Mouse (Mus musculus) heart, postnatal 0 days (tissue): ENCODE measurements around the gene Papln. TPM values are rescaled to one million over a fixed set of nuclear protein-coding genes. Genes with fewer than 3 reads are reported as not detected.

Source experiments
- ATAC-seq: fragments of 200-750 bp; cut with Nextera tagmentation; 2 replicates; pipeline ENCODE4 v1.8.0; 2017; ENCODE audit warnings: low read depth, moderate number of reproducible peaks, moderate library complexity; ENCODE audit not compliant: insufficient read depth
- DNase-seq: peaks from one replicate; pipeline ENCODE4 v3.0.0-alpha.2; 2016; ENCODE audit warnings: low spot score
- H3K27ac ChIP-seq: fragments of 300-500 bp; sonication (generic); 2 replicates; pipeline ENCODE4 v1.5.1; 2014; ENCODE audit warnings: low read depth, mild to moderate bottlenecking
- H3K27me3 ChIP-seq: fragments of 300-500 bp; sonication (generic); 2 replicates; pipeline ENCODE4 v1.6.1; 2014; ENCODE audit warnings: low read length, mixed read lengths; ENCODE audit not compliant: control insufficient read depth, insufficient read depth
- H3K36me3 ChIP-seq: fragments of 300-500 bp; sonication (generic); replicated peaks from 2 replicates; pipeline ENCODE4 v1.6.1; 2014; ENCODE audit warnings: low read length, mixed read lengths; ENCODE audit not compliant: control insufficient read depth, insufficient read depth
- H3K4me1 ChIP-seq: fragments of 300-500 bp; sonication (generic); 2 replicates; pipeline ENCODE4 v1.6.1; 2014; ENCODE audit warnings: antibody characterized with exemption; ENCODE audit not compliant: control insufficient read depth, insufficient read depth
- H3K4me2 ChIP-seq: fragments of 300-500 bp; sonication (generic); 2 replicates; pipeline ENCODE4 v1.6.1; 2014; ENCODE audit warnings: low read depth, mild to moderate bottlenecking, low read length, moderate library complexity
- H3K4me3 ChIP-seq: fragments of 300-500 bp; sonication (generic); 2 replicates; pipeline ENCODE4 v1.5.1; 2014; ENCODE audit warnings: low read depth, low read length
- H3K9ac ChIP-seq: fragments of 300-500 bp; sonication (generic); replicated peaks from 2 replicates; pipeline ENCODE4 v1.6.1; 2014; ENCODE audit warnings: low read depth, low read length, mixed read lengths
- H3K9me3 ChIP-seq: fragments of 300-500 bp; sonication (generic); replicated peaks from 2 replicates; pipeline ENCODE4 v1.6.1; 2016; ENCODE audit warnings: low read length; ENCODE audit not compliant: control insufficient read depth
- CTCF ChIP-seq: IDR thresholded peaks from 2 replicates; pipeline ENCODE4 v1.5.1; 2016; ENCODE audit warnings: antibody characterized with exemption, control low read depth, low read depth
- EP300 ChIP-seq: IDR thresholded peaks from 2 replicates; pipeline ENCODE4 v1.6.1; 2016; ENCODE audit warnings: antibody characterized with exemption, low read depth
- WGBS: fragments of 180-500 bp; shearing (Covaris S2); extraction: QIAGEN DNeasy Blood & Tissue Kit; methylation state at CpG from one replicate; pipeline ENCODE4 v1.1.7; 2014; 5-methylcytosine and 5-hydroxymethylcytosine counted together
- polyA plus RNA-seq: library from polyadenylated mRNA; unstranded; fragments of >200 nt; fragmentation: Nextera tagmentation; extraction: Ambion mirVana; gene quantifications from 2 replicates; pipeline ENCODE4 v1.2.1, GENCODE M21; 2015
- total RNA-seq: library from RNA; depleted of rRNA; stranded (reverse); fragments of >200 nt; gene quantifications from 2 replicates; pipeline ENCODE4 v1.2.3, GENCODE M21; 2014; ENCODE audit warnings: low replicate concordance

The Papln gene
- total and polyA plus RNA-seq, 2 experiments from 2014 or later, result 1.4 to 13.1 TPM

DNA sequence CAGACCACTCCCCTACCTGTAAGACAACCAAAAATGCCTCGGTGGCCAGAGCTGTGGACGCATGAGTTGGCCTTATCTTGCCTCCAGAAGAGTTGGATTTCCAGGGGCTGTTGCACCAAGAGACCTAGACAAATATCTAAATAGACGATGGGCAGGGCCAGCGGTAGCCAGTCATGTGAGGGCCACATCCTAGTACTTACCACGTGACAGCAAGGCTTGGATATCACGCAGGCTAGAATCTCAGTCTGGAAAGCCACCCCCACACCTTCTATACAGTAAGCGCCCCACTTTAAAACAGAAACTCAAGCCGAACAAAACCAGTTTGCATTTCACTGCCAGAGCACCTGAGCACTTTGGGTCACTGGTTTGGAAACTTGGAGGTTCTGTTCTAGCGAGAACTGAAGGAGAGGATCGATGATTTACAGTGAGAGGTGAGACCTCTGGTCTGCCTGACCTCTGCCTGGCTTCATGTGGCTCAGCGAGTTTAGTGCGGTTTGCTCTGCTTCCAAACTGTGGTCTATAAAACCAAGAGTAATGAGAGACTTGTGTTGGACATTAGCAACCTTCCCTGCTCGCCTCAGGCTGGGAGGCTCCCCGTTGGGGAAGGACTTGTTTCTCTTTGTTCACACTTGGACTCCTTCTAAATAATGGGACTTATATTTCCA, 4.9 kb downstream of the Papln start:
- H3K9ac ChIP-seq, result no peak overlapping the region
- no peak overlapping the region for H3K4me3 ChIP-seq
- DNase-seq, result no peak
- no peak overlapping the region for H3K4me2 ChIP-seq
- TF ChIP-seq CTCF (no peak), EP300 (no peak)
- no peaks in the 10 kb centered on the region for H3K36me3 ChIP-seq
- peaks cover 7% of the 10 kb centered on the region for H3K4me1 ChIP-seq
- 0 out of 2 replicates have a peak, but pooled peaks cover 7% of the 10 kb centered on the region for H3K27me3 ChIP-seq
- no peak overlapping the region for H3K27ac ChIP-seq
- no peaks in the 10 kb centered on the region for H3K9me3 ChIP-seq
- ATAC-seq, result no peak
- 79% methylated on average over 14 of the region's 14 CpGs for WGBS

DNA sequence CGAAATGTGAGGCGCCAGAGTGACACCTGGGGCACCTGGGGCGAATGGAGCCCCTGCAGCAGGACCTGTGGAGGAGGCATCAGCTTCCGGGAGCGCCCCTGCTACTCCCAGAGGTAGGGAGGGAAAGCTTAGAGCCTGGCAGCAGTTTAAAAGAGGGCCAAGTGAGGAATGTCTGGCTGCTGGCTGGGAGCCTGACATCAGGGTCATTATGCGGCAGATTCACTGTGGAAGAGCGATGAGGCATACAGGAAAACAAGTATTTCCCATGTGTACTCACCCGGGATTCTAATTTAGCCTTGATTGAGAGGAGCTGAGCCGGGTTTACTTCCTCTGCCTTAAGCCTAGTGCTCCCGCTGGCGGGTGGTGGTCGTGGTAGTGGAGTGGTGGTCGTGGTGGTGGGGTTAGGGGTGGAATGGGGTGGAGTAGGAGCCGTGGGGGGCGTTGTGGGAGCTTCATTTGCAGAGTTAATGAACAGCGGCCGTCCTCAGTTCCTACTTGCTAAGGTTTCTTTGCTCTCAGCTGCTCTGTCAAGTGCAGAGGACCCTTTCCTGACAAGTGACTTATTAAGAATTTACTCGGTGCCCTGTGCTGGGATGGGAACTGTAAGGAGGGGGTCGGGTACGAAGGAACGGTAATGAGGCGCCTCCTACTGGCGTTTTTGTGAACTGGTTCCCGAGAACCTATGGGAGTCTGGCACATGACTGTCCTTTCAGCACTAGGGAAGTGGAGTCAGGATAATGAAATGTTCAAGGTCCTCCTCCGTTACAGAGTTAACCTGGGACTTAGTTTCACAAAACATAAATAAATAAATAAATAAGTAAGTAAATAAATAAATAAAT, 7.2 kb downstream of the Papln start:
- no peaks in the 10 kb centered on the region for H3K9me3 ChIP-seq
- WGBS, result 6% methylated on average over 25 of the region's 25 CpGs
- H3K4me3 ChIP-seq, result 0 out of 2 replicates have a peak overlapping the region, but pooled peaks have one; percentile 0
- peak; percentile 73 for ATAC-seq
- H3K4me1 ChIP-seq, result peaks cover 7% of the 10 kb centered on the region
- no peaks in the 10 kb centered on the region for H3K36me3 ChIP-seq
- peak; percentile 63 for DNase-seq
- no peaks in the 10 kb centered on the region for H3K27me3 ChIP-seq
- peak overlapping the region; percentile 48 for H3K4me2 ChIP-seq
- no peak for TF ChIP-seq EP300
- peak; percentile 74 for TF ChIP-seq CTCF
- H3K9ac ChIP-seq, result no peak overlapping the region
- no peak overlapping the region for H3K27ac ChIP-seq

DNA sequence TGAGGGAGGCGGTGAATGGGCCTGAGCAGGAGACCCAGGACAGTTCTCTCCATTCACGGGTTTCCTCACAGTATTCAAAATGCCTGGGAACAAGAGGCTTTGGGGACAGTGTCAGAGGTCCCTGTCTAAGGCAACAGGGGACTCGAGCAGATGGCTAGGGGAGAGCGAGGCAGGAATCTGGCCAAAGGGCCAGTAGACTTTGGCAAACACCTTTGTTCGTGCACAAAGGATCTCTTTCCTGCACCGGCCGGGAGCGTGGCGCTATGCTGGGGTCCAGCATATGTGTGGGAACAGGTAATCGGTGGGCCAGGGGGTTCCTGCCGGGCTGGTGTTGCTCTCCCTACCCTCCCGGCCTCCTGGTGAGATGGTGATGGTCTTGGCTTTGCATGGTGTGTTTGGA, 12.2 kb downstream of the Papln start:
- DNase-seq, result no peak
- WGBS, result 77% methylated on average over 12 of the region's 12 CpGs
- Histone ChIP-seq H3K27me3 (no peaks in the 10 kb centered on the region), H3K9ac (no peak overlapping the region), H3K4me3 (no peak overlapping the region), H3K4me1 (peaks cover 4% of the 10 kb centered on the region; the same call in 1 of the 2 replicates), H3K36me3 (no peaks in the 10 kb centered on the region), H3K4me2 (no peak overlapping the region), H3K27ac (no peak overlapping the region), H3K9me3 (no peaks in the 10 kb centered on the region)
- no peak for ATAC-seq
- TF ChIP-seq CTCF (no peak), EP300 (no peak)

DNA sequence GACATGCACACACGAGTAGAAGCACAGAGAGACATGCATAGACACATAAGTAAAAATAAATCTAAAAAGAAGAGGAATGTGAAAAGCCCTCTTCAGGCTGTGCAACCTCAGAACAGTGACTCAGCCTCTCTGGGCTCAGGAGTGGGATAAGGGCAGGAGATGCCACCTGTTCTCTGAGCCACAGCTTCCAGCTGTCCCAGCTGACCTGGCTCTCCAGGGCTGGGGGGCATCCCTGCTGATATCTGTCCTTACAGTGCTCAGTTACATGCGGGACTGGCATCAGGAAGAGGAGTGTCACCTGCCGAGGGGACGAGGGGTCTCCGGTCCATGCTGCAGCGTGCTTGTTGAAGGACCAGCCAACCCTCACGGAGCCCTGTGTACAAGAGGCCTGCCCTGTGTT, 13.3 kb downstream of the Papln start:
- Histone ChIP-seq H3K9ac (no peak overlapping the region), H3K4me2 (no peak overlapping the region), H3K9me3 (no peaks in the 10 kb centered on the region), H3K4me3 (no peak overlapping the region), H3K4me1 (0 out of 2 replicates have a peak, but pooled peaks cover 3% of the 10 kb centered on the region), H3K27me3 (no peaks in the 10 kb centered on the region), H3K36me3 (no peaks in the 10 kb centered on the region), H3K27ac (no peak overlapping the region)
- no peak for TF ChIP-seq CTCF
- no peak for TF ChIP-seq EP300
- DNase-seq, result no peak
- no peak for ATAC-seq
- WGBS, result 81% methylated on average over 7 of the region's 7 CpGs

DNA sequence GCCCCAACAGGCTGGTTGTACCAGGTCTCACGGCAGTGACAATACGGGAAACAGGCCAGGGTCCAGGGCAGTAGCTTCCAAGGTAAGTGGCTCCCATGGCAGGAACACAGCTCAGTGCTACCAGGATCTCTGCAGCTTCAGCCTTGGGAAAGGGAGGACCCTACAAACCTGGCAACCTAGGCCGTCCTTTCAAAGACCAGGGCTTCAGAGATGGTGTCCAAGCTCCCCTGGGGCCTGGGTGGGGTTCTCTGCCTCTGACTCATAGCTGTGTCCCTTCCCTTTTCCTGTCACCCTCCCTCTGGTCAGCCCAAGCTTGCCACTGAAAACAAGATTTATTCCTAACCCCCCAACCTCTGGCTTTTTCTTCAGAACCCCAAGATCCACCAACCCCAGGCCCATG, 16.7 kb downstream of the Papln start:
- no peak overlapping the region for H3K9ac ChIP-seq
- 80% methylated on average over 3 of the region's 3 CpGs for WGBS
- TF ChIP-seq EP300 (no peak), CTCF (no peak)
- H3K4me3 ChIP-seq, result no peak overlapping the region
- H3K4me2 ChIP-seq, result no peak overlapping the region
- H3K9me3 ChIP-seq, result no peaks in the 10 kb centered on the region
- ATAC-seq, result no peak
- H3K27ac ChIP-seq, result no peak overlapping the region
- no peak for DNase-seq
- no peaks in the 10 kb centered on the region for H3K36me3 ChIP-seq
- H3K27me3 ChIP-seq, result no peaks in the 10 kb centered on the region
- H3K4me1 ChIP-seq, result 0 out of 2 replicates have a peak, but pooled peaks cover 3% of the 10 kb centered on the region
